Mouse (Mus musculus): ENCODE measurements around the gene Gm8020. TPM values are rescaled to one million over a fixed set of nuclear protein-coding genes. Genes with fewer than 3 reads are reported as not detected.
"Not testable (repeated sequence)": the region's sequence is repeated elsewhere in the genome, so short reads cannot be mapped to it uniquely, and the experiment has no call there.

Gm8020 gene
- not detected in 2 replicates for polyA plus RNA-seq (2016; fragmentation: Nextera tagmentation; extraction: Ambion mirVana)

GRCm38 (mm10) chr14:42502249-42502648 is at the start of gene Gm8020:
Gm8020 (minus strand) TSS chr14:42502349.
- H3K27me3 ChIP-seq; H3K4me2 ChIP-seq (replicated peaks); H3K27ac ChIP-seq; H3K9me3 ChIP-seq; H3K36me3 ChIP-seq; H3K4me3 ChIP-seq; H3K9ac ChIP-seq; ATAC-seq (ENCODE audit: insufficient number of reproducible peaks, insufficient read depth, low FRiP score, low TSS enrichment); H3K4me1 ChIP-seq: not testable (repeated sequence)
- WGBS: 88% methylated on average over 2 of the region's 3 CpGs

DNA sequence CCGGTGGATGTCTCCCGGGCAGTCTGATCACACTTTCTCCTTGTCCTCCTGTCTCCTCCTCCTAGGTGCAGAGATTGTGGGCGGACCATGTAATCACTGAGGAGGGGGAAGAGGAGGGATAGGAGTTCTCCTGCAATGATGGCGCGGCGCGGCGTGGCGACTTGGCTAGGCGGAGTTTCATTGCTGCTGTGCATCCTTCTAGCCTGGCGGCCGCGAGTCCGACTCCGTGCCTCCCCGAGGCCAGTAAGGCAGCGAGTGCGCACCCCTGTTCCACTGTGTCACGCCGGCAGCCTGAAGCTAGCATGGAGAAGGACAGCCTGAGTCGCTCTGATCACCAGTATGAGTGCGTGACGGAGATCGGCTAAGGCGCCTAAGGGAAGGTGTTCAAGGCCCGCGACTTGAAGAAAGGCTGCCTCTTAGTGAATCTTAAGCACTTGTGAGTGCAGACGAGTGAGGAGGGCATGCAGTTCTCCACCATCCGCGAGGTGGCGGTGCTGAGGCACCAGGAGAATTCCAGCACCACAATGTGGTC is 41.1 kb upstream of the Gm8020 start:
- 5% methylated on average over 27 of the region's 31 CpGs for WGBS
- not testable (repeated sequence) for H3K9ac ChIP-seq; H3K9me3 ChIP-seq; H3K4me2 ChIP-seq (replicated peaks); H3K4me3 ChIP-seq; H3K4me1 ChIP-seq; H3K27me3 ChIP-seq; H3K27ac ChIP-seq; H3K36me3 ChIP-seq
- 0 out of 2 replicates have a peak, but pooled peaks have one; percentile 28 for ATAC-seq (ENCODE audit: insufficient number of reproducible peaks, insufficient read depth, low FRiP score, low TSS enrichment)

- not testable (repeated sequence) for H3K4me2 ChIP-seq (replicated peaks); H3K9ac ChIP-seq; H3K4me3 ChIP-seq; H3K27ac ChIP-seq; H3K27me3 ChIP-seq; H3K4me1 ChIP-seq; H3K36me3 ChIP-seq; H3K9me3 ChIP-seq
- ATAC-seq (ENCODE audit: insufficient number of reproducible peaks, insufficient read depth, low FRiP score, low TSS enrichment): 0 out of 2 replicates have a peak, but pooled peaks have one; percentile 35
- WGBS: 26% methylated on average over 20 of the region's 29 CpGs
Measured at GRCm38 (mm10) chr14:42542316-42543169, 40.4 kb upstream of the Gm8020 start.

DNA sequence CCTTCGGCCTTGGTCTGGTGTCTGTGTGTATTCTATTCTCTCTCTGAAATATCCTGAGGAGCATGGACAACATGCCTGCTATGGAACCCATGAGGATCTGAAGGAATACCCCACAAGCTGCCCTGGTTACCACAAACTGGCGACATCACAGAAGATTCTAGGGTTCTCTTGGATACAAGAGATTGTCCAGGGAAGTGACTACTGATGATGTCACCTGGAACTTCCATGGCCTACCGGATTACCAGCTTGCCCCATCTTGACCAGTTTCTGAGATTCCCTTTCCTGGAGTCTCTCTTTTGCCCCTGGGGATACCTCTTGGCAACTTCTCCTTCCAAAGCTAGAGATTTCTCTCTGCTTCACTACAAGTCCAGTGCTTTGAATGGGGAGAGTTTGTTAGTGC is 22.0 kb upstream of the Gm8020 start, which contains the start of gene Gm8024:
TSS of gene Gm8024 (minus strand) at position 101 of the 400 bp plus-strand sequence.
- not testable (repeated sequence) for H3K4me1 ChIP-seq; H3K36me3 ChIP-seq; H3K9me3 ChIP-seq; H3K27ac ChIP-seq; H3K4me3 ChIP-seq; H3K27me3 ChIP-seq; ATAC-seq (ENCODE audit: insufficient number of reproducible peaks, insufficient read depth, low FRiP score, low TSS enrichment); H3K9ac ChIP-seq; H3K4me2 ChIP-seq (replicated peaks)
- 92% methylated on average over 1 of the region's 3 CpGs for WGBS

- not testable (repeated sequence) for H3K27ac ChIP-seq; H3K4me3 ChIP-seq; H3K4me1 ChIP-seq; H3K9me3 ChIP-seq; ATAC-seq (ENCODE audit: insufficient number of reproducible peaks, insufficient read depth, low FRiP score, low TSS enrichment); H3K9ac ChIP-seq; H3K36me3 ChIP-seq; H3K27me3 ChIP-seq; H3K4me2 ChIP-seq (replicated peaks)
- whole genome bisulfite sequencing: 57% methylated on average over 2 of the region's 2 CpGs
Measured at GRCm38 (mm10) chr14:42463581-42463980, 38.6 kb downstream of the Gm8020 start, which contains the start of gene Gm8011. Gm8011 (plus strand) TSS chr14:42463881.

Other genes with a start within 250 kb of the Gm8020 start
- gene Gm17026, start 242.3 kb downstream of the Gm8020 start, polyA plus RNA-seq (2016; fragmentation: Nextera tagmentation; extraction: Ambion mirVana): not detected in 2 replicates
- gene Gm9611, start 205.0 kb downstream of the Gm8020 start, polyA plus RNA-seq (2016; fragmentation: Nextera tagmentation; extraction: Ambion mirVana): not detected in 2 replicates
- not detected in 2 replicates for gene Gm7995, start 192.1 kb downstream of the Gm8020 start, polyA plus RNA-seq (2016; fragmentation: Nextera tagmentation; extraction: Ambion mirVana)
- gene Gm8005, start 62.7 kb downstream of the Gm8020 start, polyA plus RNA-seq (2016; fragmentation: Nextera tagmentation; extraction: Ambion mirVana): not detected in 2 replicates
- gene Gm8011, start 38.5 kb downstream of the Gm8020 start, polyA plus RNA-seq (2016; fragmentation: Nextera tagmentation; extraction: Ambion mirVana): not detected in 2 replicates
- not detected in 2 replicates for gene Gm8024, start 21.9 kb upstream of the Gm8020 start, polyA plus RNA-seq (2016; fragmentation: Nextera tagmentation; extraction: Ambion mirVana)
- not detected in 2 replicates for gene Gm17124, start 97.5 kb upstream of the Gm8020 start, polyA plus RNA-seq (2016; fragmentation: Nextera tagmentation; extraction: Ambion mirVana)
- not detected in 2 replicates for gene Gm3633, start 139.6 kb upstream of the Gm8020 start, polyA plus RNA-seq (2016; fragmentation: Nextera tagmentation; extraction: Ambion mirVana)
- gene Gm10378, start 153.6 kb upstream of the Gm8020 start, polyA plus RNA-seq (2016; fragmentation: Nextera tagmentation; extraction: Ambion mirVana): not detected in 2 replicates